Mouse (Mus musculus) large intestine, adult 2 months (tissue): ENCODE measurements around the gene Dxo. TPM values are rescaled to one million over a fixed set of nuclear protein-coding genes. Genes with fewer than 3 reads are reported as not detected.
"Not testable (repeated sequence)": the region's sequence is repeated elsewhere in the genome, so short reads cannot be mapped to it uniquely, and the experiment has no call there.

ENCODE experiments used
- DNase-seq: peaks from one replicate; pipeline ENCODE4 v3.0.0-alpha.2; 2012; ENCODE audit warnings: low read depth, low spot score
- WGBS: fragments of 180-500 bp; shearing (Covaris S2); methylation state at CpG from one replicate; pipeline ENCODE4 v1.1.7; 2018; 5-methylcytosine and 5-hydroxymethylcytosine counted together
- polyA plus RNA-seq: library from polyadenylated mRNA; depleted of rRNA; stranded (reverse); fragments of >200 nt; gene quantifications from 2 replicates; pipeline ENCODE4 v1.2.3, GENCODE M21; 2012; rRNA removed

Gene Dxo
- 75.2 and 76.4 TPM in 2 replicates for polyA plus RNA-seq

DNA sequence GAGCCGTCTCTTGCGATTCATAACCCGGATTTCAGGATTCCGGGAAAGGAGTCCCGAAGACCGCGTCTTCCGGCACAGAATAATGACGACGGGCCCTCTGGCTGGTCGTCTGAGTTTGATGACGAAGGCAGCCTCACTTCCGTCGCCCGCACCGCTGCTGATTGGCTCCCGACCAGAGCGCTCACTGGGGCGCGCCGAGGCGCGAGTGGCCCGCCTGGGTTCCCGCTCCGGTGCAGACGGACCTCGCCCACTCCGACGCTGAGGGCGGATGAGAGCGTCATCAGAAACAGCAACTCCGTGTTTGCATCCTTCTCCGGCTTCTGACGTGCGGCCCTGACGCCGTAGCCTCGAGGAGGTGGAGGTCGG lies at the start of gene Dxo, which contains the start of gene Stk19:
TSS of gene Dxo (plus strand) at position 164 of the 366 bp plus-strand sequence.
TSS of gene Stk19 (minus strand) at position 90 of the 366 bp plus-strand sequence.
- DNase-seq: peak; percentile 76
- under 1% methylated on average over 40 of the region's 40 CpGs for WGBS

DNA sequence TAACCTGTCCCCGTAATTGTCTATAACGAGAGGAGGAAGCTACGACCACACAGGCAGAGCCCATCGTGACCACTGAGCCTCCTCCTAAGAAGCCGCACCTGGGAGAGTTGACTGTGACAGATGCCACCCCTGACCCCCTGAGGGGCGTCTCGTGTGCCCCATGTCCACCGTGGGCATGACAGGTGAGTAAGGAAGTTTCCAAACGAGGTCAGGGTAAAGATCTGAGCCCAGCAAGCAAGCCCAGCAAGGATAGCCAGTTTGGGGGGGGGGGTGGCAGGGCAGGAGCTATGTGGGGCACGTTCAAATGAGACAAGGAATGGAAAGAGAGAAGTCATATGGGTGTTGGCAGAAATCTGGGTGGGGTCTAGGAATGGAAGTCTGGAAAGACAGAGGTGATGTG lies 41.8 kb upstream of the Dxo start:
- 80% methylated on average over 10 of the region's 10 CpGs for WGBS
- DNase-seq: no peak

DNA sequence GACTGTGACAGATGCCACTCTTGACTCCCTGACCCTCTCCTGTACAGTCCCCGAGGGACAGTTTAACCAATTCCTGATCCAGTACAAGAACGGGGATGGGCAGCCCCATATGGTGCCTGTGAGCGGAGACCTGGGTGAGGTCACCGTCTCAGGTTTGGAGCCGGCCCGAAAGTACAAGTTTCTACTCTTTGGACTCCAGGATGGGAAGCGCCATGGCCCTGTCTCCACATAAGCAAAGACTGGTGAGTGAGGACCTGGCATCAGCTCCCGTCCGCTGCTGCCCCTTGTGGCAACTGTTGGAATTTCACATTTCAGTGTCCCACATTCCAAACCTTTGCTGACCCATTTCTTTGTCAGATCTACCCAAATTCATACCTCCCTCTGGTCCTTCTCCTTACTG lies 41.2 kb upstream of the Dxo start:
- no peak for DNase-seq
- 61% methylated on average over 9 of the region's 9 CpGs for WGBS

DNA sequence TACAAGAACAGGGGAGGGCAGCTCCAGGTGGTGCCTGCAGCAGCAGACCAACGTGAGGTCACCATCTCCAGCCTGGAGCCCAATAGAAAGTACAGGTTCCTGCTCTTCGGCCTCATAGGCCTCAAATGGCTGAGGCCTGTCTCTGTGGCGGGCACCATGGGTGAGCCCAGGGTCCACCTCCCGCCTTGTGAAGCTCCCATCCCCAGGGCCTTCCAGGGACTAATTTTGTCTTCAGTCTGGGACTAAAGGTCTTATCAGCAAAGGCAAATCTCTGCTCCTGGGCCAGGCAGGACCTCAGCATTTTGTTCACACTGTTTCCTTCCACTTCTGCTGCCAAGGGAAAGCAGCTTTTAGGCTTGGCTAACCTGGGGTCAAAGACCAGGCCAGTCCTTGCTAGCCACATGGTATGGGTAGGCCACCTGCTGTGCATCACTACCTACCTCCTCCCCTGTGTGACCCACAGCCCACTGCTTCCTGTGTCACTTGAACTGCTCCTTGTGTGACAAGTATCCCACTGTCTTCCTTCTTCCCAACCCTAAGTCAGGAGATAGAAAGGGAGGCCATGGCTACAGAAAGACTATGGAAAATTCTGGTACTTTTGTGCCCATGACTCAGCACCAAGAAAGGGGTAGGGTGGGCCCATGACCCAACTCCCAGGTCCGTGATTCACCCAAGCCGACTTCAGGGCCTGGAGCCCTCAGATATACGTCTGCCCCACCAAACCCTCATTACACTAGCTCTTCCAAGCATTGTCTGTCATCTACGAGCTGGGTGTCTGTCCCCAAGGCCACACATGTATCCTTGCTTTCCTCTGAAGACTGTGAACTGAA lies 40.3 kb upstream of the Dxo start:
- 83% methylated on average over 8 of the region's 8 CpGs for WGBS
- no peak for DNase-seq

DNA sequence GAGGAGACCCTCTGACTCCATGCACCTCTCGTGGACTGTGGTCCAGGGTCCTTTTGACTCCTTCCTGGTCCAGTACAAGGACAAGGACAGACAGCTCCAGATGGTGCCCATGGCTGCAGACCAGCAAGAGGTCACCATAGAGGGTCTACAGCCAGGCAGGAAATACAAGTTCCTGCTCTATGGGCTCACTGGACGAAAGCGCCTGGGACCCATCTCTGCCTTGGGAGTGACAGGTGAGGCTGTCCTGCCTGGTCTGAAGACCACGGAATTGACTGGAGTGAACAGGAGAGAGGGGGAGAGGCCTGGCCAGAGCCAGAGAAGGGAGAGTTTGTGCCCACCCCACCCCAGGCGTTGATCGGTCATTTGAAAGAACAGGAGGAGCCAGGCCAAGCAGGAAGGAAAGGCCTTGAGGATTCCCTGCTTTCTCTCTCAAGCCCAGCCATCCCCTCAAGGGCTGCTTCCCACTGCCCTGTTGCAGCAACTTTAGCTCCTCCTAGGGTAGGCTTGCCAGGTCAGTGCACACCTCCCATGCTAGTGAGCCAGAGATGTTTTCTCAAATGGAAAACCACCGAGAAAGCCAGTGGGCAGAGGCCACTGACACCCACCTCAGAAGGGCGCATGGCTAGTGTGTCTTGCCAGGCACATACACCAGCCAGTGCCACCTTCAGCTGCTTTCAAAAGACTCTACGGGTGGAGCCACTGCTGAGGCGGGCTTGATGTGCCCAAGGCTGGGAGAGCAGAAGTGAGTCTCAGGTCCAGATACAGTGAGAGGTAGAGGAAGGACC lies 39.4 kb upstream of the Dxo start:
- not testable (repeated sequence) for DNase-seq
- WGBS: 83% methylated on average over 10 of the region's 10 CpGs

DNA sequence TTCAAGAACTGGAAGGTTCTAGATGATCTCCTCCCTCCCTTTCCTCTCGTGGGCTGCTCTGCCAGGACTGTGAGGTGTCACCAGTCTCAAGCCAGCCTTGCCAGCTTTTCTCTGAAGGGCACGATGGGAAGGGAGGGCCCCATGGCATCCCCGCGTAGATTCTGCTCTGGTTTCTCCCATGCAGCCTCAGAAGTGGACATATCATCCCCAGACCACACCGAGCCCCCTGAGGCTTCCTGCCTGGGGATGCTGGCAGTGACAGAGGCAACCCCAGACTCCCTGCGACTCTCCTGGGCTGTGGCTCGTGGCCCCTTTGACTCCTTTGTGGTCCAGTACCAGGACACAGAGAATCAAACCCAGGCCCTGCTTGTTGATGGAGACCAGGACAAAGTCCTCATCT lies 38.7 kb upstream of the Dxo start:
- DNase-seq: not testable (repeated sequence)
- WGBS: 73% methylated on average over 7 of the region's 7 CpGs

DNA sequence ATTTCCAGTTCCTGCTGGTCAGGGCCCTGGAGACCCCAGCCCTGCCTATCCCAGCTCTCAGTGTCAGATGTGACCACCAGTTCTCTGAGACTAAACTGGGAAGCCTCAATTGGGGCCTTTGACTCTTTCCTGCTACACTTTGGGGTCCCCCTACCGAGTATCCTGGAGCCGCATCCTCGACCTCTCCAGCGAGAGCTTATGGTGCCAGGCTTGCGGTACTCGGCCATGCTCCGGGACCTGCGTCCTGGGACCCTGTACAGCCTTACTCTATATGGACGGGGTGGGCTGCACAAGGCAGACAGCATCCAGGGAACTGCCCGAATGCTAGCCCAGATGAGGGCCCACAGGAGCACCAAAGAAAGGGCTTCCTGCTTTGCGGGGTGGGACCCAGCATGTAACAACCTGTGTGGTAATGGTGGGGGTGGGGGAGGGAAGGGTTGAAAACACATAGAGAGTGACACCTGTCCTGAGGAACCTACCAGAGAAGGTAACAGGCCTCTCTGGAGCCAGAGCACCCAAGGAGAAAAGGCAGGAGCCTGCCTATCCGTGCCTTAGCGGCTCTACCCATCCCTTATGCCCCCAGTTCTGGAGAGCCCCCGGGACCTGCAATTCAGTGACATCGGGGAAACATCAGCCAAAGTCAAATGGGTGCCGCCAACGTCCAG lies 37.8 kb upstream of the Dxo start:
- DNase-seq: no peak
- WGBS: 92% methylated on average over 17 of the region's 17 CpGs

DNA sequence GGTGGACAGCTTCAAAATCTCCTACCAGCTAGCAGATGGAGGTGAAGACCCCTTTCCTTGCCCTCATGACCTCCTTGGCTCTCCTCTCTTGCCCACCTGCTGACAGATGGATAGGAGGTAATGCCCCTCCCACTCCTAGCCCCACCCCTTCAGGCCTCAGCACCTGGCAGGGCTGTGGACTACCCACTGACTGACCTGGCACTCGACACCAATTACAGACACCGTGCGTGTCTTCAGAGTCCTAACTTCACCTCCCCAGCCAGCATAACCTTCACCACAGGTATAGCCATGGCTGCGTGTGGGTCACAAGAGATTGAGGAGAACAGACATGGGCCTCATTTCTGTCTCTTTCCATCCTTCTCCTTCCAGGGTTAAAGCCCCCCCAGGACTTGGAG lies 37.3 kb upstream of the Dxo start:
- 79% methylated on average over 4 of the region's 4 CpGs for WGBS
- DNase-seq: no peak

DNA sequence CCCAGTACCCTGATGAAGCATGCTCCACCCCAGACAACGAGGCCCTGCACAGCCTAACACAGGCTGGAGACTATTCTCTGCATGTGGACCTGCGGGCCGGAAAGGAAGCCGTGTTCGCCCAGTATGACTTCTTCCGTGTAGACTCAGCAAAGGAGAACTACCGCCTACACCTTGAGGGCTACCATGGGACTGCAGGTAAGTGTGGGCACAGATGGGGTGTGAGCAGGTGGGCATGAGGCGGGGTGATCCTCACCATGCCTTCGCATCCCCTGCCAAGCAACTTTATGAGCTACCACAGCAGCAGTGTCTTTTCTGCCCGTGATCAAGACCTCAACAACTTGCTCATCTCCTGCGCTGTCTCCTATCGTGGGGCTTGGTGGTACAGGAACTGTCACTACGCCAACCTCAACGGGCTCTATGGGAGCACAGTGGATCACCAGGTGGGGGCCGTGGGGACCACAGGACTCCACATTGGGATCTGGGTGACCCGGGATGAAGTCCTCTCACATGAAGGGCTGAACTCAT lies 36.0 kb upstream of the Dxo start:
- WGBS: 91% methylated on average over 16 of the region's 16 CpGs

DNA sequence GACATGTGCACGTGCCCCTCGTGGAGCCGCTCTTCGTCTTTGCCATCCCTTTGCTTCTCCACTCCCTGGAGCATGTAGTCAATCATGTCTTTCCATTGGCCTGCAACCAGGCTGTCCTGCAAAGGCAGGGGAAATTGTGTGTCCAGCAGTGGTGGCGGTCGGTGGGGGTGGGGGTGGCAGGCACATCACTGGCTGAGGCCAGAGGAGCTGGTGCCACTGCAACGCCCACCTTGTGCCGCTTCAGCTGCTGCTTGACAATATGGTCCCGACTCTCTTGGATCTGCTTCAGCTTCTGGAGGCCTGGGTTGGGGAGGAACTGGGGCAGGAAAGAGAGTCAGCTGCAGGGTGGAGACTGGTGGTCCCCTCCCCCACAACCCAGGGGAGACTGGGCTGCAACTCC lies 34.1 kb upstream of the Dxo start:
- DNase-seq: not testable (repeated sequence)
- 92% methylated on average over 9 of the region's 9 CpGs for WGBS

More for the DNA sequence above, 36.0 kb upstream of the Dxo start:
- DNase-seq: not testable (repeated sequence)

DNA sequence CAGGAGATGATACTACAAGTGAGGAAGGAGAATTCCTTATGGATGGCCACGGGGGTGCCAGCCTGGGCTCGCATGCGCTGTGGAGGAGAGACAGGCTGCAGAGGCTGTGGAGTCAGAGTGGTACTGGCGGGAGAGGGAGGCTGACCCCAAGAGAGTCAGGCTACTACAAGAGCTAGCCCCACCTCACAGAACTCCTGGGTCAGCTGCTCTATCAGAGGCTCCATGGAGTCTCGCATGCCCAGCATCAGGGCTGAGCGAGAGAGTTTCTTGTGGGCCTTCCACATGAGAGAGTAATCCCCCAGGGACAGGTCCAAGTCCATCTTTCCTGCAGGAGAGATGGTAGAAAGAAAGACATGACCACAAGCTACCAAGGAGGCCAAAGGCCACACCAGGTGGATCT lies 33.5 kb upstream of the Dxo start:
- WGBS: 93% methylated on average over 6 of the region's 6 CpGs
- not testable (repeated sequence) for DNase-seq

DNA sequence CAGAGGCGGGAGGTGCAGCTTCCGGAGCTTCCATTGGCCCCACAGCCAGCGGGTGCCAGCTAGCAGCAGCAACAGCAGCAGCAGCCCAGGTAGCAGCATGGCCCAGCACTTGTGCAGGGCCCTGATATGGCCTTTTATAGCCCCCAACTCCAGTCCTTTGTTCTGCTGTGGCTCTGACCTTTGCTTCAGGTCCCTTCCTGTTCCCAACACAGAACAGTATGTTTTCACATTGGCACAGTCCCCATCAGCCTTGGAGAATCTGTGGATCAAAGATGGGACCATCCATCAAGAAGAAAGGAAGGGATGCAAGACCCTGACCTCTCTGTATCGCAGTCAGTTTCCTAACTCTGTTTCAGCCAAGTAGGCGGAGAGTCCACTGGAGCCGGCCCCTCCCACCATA lies 32.5 kb upstream of the Dxo start, which contains the start of gene Cyp21a1:
TSS of gene Cyp21a1 (minus strand) at position 261 of the 400 bp plus-strand sequence.
- not testable (repeated sequence) for DNase-seq
- WGBS: 82% methylated on average over 5 of the region's 6 CpGs

DNA sequence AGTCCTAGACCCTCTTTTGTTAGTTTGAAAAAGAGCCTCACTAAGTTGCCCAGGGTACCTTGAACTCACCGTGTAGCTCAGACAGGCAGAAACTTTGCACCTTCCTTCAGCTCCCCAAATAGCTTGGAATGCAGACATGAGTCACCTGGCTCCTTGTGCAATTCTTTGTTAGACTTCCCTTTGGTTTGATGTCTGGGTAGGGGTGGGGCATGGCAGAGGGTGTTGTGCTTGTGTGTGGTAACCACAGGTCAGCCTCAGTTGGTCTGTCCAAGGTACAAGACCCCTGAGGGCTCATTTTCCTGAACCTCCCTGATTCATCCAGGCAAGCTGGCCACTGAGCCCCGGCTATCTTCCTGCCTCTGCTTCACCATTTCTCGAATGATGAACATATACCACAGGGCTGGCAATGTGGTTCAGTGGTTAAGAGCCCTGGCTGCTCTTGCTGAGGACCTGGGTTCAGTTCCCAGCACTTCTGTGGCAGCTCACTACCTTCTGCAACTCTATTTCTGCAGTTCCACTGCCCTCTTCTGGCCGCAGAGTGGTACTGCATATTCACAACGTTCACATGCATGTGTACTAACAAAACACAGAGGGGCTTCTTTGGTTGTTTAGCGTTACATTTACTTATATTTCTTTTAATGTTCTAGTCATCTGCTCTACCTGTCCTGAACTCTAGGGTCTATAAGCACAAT lies 31.8 kb upstream of the Dxo start:
- WGBS: 71% methylated on average over 6 of the region's 6 CpGs
- no peak for DNase-seq

DNA sequence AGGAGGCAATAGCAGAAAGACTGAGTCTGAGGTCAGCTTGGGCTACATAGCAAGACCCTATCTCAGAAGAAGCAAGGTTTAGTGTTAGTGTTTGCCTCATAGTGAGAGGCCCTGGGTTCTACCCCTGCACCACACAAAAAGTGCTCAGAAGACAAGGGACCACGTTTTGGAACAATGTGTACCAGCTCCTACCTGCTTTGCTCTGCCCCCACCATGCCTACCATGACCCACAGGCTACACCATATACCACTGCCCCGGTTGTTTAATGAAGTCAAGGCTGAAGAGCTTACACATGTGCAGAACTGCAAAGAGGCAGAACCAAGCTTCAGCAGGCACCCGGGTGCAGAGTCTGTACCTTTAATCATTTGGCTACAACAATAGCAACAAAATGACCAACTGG lies 29.6 kb upstream of the Dxo start:
- 66% methylated on average over 3 of the region's 3 CpGs for WGBS
- DNase-seq: no peak

DNA sequence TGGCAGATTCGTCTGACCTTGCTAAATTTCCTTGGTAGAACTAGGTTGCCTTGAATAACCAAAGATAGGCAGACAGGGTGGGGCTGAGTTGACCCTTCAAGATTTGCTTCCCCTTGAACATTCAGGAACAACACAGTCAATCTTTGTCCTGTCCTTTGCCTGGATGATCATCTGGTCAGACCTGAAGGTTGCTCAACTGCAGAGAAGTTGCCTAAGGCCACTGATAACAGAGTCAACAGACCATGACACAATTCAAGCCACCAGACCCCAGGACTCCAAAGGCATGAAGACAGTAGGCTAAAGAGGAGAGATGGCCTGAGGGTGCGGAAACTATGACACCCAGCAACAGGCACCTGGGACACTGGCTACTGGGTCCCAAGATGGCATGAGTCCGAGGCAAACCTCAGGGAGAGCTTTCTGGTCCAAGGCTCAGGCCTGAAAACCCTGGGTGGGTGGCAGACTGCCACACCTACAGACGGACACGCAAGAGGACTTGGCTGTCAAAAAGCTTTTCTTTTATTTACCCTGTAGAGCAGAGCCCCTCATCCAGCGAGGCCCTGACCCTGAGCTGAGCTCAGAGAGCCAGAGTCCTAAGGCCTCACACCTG lies 28.1 kb upstream of the Dxo start:
- 68% methylated on average over 6 of the region's 6 CpGs for WGBS
- DNase-seq: no peak

DNA sequence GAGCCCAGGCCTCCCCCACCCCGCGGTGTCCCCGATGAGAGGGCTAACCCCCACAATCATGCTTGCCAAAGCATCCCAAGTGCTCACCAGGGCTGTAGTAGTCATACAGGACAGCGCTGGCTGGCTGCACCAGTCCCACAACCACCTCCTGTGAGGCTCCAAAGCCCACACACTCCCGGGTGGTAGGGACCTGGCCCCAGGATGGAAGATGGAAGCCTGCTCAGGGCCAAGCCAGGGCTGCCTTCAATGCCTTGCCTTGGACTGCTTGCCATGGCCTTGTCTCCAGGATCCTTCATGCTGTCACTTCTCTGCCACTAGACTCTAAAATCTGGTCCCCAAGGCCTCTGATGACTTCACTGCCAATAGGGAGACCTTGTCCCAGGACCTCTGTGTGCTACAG lies 26.4 kb upstream of the Dxo start:
- DNase-seq: not testable (repeated sequence)
- WGBS: 89% methylated on average over 5 of the region's 5 CpGs

DNA sequence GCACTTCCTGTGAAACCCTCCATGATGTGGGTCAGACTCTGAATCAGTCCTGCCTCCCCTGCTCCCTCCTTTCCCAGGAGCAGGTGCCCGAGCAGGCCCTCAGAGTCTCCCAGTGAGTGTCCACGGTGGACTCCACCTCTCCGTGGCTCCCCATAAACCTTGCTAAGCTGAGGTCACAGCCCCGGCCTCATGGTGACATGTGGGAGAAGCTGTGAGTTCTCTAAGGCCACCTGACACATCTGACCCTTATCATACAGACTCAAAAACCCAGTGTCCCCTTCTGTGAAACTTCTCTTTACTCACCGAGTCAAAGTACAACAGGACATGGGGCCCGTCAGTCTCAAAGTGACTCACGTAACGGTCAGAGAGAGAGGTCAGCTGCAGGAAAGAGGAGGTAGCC lies 26.0 kb upstream of the Dxo start:
- DNase-seq: not testable (repeated sequence)
- WGBS: 60% methylated on average over 8 of the region's 8 CpGs

DNA sequence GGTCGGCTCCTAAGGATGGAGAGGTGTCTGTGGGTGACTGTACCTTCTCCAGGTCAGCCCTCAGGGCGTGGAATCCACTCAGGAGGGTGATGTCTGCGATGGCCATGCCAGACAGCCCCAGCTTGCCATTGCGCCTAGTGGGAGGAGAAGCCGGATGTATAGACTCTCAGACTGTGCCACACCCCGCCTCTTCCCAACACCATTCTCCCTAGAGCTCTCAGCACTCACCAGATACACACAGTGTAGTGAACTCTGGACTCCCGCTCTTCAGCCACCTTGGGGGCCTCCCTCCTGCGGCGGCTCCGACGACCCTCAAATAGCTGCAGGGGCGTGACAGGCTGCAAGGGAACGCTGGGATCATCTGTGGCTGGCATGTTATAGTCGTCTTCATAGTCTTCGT lies 25.5 kb upstream of the Dxo start:
- DNase-seq: no peak
- 45% methylated on average over 15 of the region's 15 CpGs for WGBS

DNA sequence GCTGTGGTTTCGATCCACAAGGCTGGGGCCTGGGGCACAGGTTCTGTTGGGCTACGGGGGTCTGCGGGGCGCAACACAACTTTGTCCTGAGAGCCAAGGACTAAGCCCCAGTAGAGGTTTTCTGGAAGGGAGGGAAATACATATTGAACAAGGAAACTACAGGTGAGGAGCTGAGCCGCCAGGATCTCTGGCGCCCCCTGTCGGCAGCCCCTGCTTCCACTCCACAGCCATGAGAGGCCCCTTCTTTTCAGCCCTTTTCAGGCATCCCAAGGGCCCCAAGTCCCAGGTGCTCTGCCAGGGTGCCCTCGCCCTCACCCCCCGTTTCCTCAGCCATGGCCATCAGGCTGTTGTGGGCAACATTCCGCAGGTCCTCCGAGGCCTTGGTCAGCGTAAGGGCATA lies 23.1 kb upstream of the Dxo start:
- DNase-seq: not testable (repeated sequence)
- 65% methylated on average over 12 of the region's 12 CpGs for WGBS
